In the genomic region with DNA sequence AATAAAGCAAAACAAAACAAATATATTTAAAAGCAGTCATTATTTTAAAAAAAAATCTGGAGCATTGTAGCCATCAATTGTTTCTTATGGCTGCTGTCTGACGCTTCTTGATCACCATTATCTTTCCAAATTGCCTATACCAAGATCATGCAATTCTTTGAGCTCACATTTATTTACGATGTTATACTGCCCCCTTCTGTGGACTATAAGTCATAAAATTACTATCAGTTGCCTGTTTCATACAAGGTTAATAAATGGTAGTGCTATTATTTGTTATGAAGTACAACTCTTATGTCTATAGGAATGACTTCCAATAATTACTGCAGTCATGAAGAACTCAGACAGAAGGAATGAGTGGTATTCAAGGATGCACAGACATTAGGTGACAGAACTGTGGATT, we compare ENCODE assay signal across 19 mouse cellular contexts. TPM values are rescaled to one million over a fixed set of nuclear protein-coding genes. Genes with fewer than 3 reads are reported as not detected.
DNase-seq lines count a peak whose midpoint lies in the region; ATAC-seq lines count a peak whose summit lies in the region.
"Had no signal": no experiment of that assay in that cellular context is flagged by ENCODE, and none has a peak within 500 bp of the region (broad histone marks: within the 10 kb centered on the region; RNA-seq: fewer than 3 reads in every experiment).

No protein-coding gene starts in this region.

- DNase-seq in embryo, embryonic 10 days (ENCODE audit: low spot score), result peak; percentile 5
- DNase-seq in embryo, embryonic 9.5 days (ENCODE audit: extremely low spot score), result no peak
- DNase-seq in kidney, adult 9 months, result peak; percentile 1
- DNase-seq in kidney, postnatal 14 days, result no peak
- peak; percentile 5 for DNase-seq in embryonic facial prominence, embryonic 14.5 days (ENCODE audit: low spot score)
- DNase-seq in adrenal gland, adult 18-20 months (ENCODE audit: low spot score in 2 of 2), result no peak
- no peak for DNase-seq in urinary bladder, postnatal 25 days (ENCODE audit: low spot score)
- DNase-seq: cerebellum, adult 2 months; forebrain, postnatal 0 days; heart, adult 18-20 months; kidney, postnatal 25 days; thymus, adult 18-20 months had no signal

- no peaks in the 10 kb centered on the region for H3K9me3 ChIP-seq in embryonic facial prominence, embryonic 14.5 days (ENCODE audit: control insufficient read depth, low read length)
- H3K9me3 ChIP-seq: embryonic facial prominence, embryonic 15.5 days had no signal

- H3K27me3 ChIP-seq in embryonic facial prominence, embryonic 14.5 days (replicated peaks; ENCODE audit: control insufficient read depth, insufficient read depth, low read length), result no peaks in the 10 kb centered on the region
- H3K27me3 ChIP-seq: embryonic facial prominence, embryonic 15.5 days had no signal

- no peak overlapping the region for H3K9ac ChIP-seq in embryonic facial prominence, embryonic 14.5 days (ENCODE audit: low read depth, low read length)
- H3K9ac ChIP-seq: embryonic facial prominence, embryonic 15.5 days; forebrain, postnatal 0 days had no signal

- no peak overlapping the region for H3K4me2 ChIP-seq in embryonic facial prominence, embryonic 14.5 days (ENCODE audit: low read depth, low read length)
- H3K4me2 ChIP-seq: embryonic facial prominence, embryonic 15.5 days; liver, embryonic 11.5 days had no signal

- no peak overlapping the region for H3K27ac ChIP-seq in embryonic facial prominence, embryonic 14.5 days (replicated peaks; ENCODE audit: low read depth, low read length)
- H3K27ac ChIP-seq: embryonic facial prominence, embryonic 15.5 days; macrophage had no signal

- WGBS in embryonic facial prominence, embryonic 14.5 days, result 37% methylated on average over 2 of the region's 2 CpGs

- ATAC-seq in CD4-positive, CD25-positive, alpha-beta regulatory T cell, adult 4 months, result peak; percentile 28
- ATAC-seq in embryonic facial prominence, embryonic 14.5 days (ENCODE audit: low read depth), result no peak
- ATAC-seq: forebrain, postnatal 0 days; hindbrain, embryonic 16.5 days; Patski had no signal

- H3K36me3 ChIP-seq in embryonic facial prominence, embryonic 14.5 days (ENCODE audit: control insufficient read depth, insufficient read depth, low read length), result no peaks in the 10 kb centered on the region
- H3K36me3 ChIP-seq: embryonic facial prominence, embryonic 15.5 days had no signal

- H3K4me1 ChIP-seq in embryonic facial prominence, embryonic 14.5 days (ENCODE audit: control insufficient read depth, insufficient read depth, low read length), result no peaks in the 10 kb centered on the region
- H3K4me1 ChIP-seq: embryonic facial prominence, embryonic 15.5 days had no signal

- H3K4me3 ChIP-seq in embryonic facial prominence, embryonic 14.5 days (ENCODE audit: low read depth, low read length), result no peak overlapping the region
- H3K4me3 ChIP-seq: embryonic facial prominence, embryonic 15.5 days; myocyte had no signal

RNA-seq across cellular contexts. Expression of a gene that starts 57.3 kb away (rescaled TPM):
- polyA plus RNA-seq in CD4-positive, CD25-positive, alpha-beta regulatory T cell, adult 4 months (2017; shearing (Covaris generic)), result not detected
- 2.4 and 2.6 TPM in 2 replicates for polyA plus RNA-seq in embryonic facial prominence, embryonic 14.5 days (2014; fragmentation: Nextera tagmentation; extraction: Ambion mirVana)
- 1 to 10 TPM; 1.9 to 2.0 TPM for total RNA-seq in adrenal gland, adult 18-20 months (2021)

Comparison
In these comparisons a context has a peak if more than half of its experiments do, and no peak if none do; other contexts are left out.
1. DNase-seq: peak in embryo, embryonic 10 days (single experiment), kidney, adult 9 months (single experiment) and embryonic facial prominence, embryonic 14.5 days (single experiment); none in embryo, embryonic 9.5 days (single experiment), kidney, postnatal 14 days (single experiment), adrenal gland, adult 18-20 months (0 of 2) and urinary bladder, postnatal 25 days (single experiment).